Mouse (Mus musculus) spleen, postnatal 4 days (tissue): ENCODE measurements around the gene Casz1.

Experiments
- DNase-seq, 2 experiments: peaks; one replicate each; pipeline ENCODE4 v3.0.0; 2022; ENCODE audit warnings: low spot score in 2 of 2

The Casz1 gene

GRCm38 (mm10) chr4:148846724-148847123 is 42.5 kb downstream of the Casz1 start:
- no peak for DNase-seq

GRCm38 (mm10) chr4:148847636-148848035 is 43.4 kb downstream of the Casz1 start:
- DNase-seq = no peak

DNA sequence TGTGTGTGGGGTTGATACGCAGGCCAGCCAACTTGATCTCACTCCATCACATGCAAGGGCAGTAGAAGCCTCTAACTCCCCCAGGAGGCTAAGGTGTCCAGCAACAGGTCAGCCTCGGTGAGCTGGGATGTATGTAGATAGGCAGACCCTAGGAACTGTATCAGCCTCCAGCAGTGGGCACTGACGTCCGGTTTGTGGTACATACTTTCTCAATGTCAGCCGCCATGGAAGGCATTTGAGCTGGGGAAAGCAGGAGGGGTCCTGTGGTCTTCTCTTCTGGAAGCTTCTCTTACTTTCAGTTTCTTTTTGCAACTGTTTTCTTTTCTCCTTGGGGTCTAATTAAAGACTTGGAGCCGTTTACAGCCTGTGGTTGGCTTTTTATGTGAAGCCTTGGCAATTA is 45.2 kb downstream of the Casz1 start:
- DNase-seq = no peak

- DNase-seq = no peak
Measured at GRCm38 (mm10) chr4:148853057-148853456, 48.8 kb downstream of the Casz1 start.

- DNase-seq = no peak
Measured at GRCm38 (mm10) chr4:148854093-148854492, 49.9 kb downstream of the Casz1 start.

DNA sequence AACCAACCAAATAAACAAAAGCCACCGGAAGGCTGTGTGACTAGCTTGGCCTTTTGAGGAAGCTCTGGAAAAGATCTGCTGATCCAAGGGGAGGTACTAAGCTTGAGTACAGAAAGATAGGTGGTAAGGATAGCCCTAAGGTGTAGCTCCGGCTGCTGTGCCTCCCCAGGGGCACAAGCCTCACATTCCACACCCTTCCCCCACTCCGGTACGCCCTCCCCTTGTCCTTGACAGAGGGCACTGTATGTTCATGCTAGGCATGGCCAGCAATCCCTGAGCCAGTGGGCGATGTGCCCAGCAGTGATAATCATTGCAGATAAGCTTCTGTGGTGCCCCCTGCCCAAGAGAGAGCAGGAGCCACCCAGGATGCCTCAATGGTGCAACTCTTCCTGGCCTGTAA is 51.3 kb downstream of the Casz1 start:
- DNase-seq = no peak

GRCm38 (mm10) chr4:148856216-148856615 is 52.0 kb downstream of the Casz1 start:
- no peak for DNase-seq

DNA sequence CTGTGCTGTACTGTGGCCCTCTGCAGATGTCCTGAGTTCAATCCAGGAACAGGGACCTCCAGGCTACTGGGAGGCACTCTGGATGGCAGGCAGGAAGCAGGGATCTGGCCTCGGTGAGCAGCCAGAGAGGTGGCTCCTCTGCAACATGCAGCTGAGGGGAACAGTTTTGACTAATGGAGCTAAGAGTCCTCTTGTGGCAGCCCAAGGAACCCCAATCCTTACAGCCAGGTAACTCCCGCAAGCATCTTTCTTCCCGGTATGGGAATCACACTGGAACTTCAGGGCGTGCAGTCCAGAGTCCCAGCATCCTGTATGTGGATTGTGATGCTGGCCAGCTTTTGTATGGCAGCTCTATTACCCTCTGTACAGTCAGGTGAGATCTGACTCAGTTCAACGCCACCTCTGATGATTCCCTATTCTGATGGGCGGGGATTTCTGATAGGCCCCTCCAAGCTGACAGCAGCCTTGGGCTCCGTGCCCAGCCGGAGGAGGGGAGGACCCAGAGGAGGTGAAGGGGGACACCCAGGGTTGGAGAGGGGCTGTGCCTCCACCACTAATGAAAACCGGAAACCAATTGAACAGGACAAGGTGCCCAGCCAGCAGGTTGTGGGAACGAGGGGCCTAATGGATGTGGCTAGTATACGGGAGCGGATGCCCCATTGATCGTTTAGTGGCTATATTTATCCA is 53.3 kb downstream of the Casz1 start:
- no peak for DNase-seq

DNA sequence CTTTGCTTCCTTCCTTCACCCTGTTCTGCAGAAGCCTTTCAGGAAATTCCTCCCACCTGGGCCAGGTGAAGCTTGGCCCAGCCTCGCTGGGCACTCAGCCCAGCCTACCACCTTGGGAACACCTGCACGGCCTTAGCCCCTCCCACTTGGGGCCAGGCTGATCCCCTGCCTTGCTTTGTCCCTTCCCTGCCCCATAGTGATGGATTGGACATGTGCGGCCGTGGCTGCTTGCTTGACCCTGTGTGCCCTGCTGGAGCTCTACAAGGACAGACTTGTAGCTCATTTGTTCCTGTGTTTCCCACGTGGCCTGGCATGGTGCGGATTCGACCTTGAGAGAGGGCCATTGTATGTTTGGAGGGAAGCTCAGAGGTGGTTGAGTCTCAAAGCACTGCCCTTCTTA is 54.0 kb downstream of the Casz1 start:
- no peak for DNase-seq

DNA sequence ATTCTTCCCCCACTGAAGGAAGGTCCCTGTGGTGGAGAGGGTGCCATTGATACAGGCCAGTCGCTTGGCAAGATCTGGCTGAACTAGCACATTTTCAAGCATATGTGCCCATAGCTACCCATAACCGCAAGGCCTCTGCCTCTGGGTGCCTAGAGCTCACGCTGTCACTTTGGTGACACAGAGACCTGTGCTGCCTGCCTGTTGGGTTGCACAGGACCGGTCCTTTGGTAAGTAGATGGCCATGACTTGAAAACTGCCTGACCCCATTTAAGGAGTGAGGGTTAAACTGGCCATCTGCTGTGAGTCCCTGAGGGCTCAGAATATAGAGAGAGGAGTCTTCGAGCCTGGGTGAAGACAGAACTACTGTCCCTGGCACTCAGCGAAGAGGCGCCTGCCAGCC is 55.2 kb downstream of the Casz1 start:
- no peak for DNase-seq

DNA sequence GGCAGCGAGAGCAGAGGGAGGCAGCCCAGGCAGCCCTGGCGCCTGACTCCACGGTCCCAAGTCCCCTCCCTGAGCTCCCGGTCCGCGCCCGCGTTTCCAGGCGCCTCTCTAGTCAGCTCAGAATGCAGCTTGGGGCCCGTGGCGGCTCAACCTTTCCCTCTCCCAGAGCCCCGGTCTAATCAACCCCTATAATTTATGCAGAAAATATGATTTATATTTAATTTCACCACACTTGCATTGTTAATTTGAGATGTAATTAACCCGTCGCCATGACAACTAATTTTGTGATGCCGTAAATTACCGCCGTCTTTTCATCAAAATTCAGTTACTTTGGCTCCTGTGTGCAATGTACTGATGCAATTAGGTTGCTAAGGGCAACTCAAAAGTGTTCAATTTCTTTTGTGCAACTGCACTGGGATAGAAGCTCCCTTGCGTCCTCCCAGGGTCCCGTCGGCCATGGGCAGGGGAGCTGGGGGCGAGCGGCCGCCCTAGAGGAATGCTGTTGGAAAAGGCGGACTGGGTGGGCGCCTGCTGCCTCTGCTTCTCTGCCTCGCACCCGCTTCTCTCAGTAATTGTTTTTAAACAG is 55.8 kb downstream of the Casz1 start:
- no peak for DNase-seq

GRCm38 (mm10) chr4:148860636-148861035 is 56.4 kb downstream of the Casz1 start:
- no peak for DNase-seq

- DNase-seq = no peak
Measured at GRCm38 (mm10) chr4:148866812-148867470, 62.7 kb downstream of the Casz1 start.

DNA sequence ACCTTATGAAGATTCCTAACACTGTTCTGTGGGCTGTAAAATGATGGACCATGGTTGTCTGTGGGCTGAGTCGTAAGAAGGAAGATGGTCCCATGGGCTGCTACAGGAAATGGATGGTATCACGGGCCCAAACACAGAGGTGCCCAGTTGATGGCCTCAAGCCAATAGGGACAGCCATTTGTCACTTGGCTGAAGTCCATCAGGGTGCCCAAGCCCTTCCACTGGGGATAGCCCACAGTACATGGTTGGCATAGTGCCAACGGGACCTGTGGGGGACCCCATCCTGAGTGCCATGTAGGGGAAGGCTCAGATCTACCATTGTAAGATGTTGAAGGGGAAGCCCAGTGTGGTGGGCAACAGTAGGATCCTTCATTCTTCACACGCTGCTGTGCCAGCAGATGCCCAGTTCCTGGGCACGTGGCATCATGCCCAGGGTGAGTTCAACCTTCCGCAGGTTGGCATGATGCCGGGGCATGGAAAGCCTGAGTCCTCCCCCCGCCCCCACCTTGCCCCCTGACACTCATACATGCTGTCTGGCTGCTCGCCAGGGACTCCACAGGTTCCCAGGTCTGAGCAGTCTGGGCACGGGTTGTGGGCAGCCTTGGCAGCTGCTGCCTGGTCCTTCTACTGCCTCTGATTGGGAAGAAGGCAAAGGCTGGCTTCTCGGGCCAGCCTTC is 63.6 kb downstream of the Casz1 start:
- no peak for DNase-seq

DNA sequence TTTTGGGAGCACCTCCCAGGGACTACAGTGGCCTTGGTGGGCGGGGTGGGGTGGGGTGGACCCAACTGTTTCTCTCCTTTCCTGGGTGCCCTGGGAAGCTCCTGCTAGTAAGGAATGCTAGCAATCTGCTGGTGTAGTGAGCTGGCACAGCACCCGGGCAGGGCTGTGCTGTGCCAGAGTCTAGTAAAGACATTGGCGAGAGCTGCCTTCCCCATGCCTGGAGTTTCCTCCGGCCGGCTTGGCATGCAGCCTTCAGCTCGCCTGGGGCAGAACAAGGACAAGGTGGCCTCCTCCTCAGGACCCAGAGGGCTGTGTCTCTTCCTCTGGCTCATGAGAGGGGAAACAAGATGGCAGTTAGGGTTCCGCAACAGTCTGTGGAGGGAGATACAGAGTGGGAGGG is 65.3 kb downstream of the Casz1 start:
- no peak for DNase-seq

- DNase-seq = no peak
Measured at GRCm38 (mm10) chr4:148870496-148870895, 66.3 kb downstream of the Casz1 start.

GRCm38 (mm10) chr4:148871751-148872334 is 67.6 kb downstream of the Casz1 start:
- DNase-seq = no peak

- no peak for DNase-seq
Measured at GRCm38 (mm10) chr4:148872372-148872771, 68.1 kb downstream of the Casz1 start.

GRCm38 (mm10) chr4:148872783-148873182 is 68.6 kb downstream of the Casz1 start:
- no peak for DNase-seq

- no peak for DNase-seq
Measured at GRCm38 (mm10) chr4:148876166-148876565, 71.9 kb downstream of the Casz1 start.

DNA sequence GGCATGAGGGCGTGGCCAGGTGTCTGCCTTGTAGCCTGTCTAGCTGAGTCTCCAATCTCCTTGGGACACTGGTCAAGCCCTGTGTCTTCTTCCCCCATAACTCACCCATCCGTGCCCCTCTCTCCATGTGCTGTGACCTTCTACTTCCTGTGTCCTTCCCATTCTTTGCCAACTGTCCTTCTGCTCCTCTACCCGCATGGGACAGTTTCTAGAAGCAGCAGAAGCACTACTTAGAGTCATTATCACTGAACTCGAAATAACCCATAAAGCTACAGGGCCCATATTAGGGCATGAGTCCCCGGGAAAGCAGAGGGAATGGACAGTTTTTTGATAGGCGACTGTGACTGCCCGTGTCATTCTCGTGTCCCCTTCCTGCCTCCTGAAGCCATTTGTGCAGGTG is 72.6 kb downstream of the Casz1 start:
- no peak for DNase-seq
